ENCODE assay signal across 8 mouse cellular contexts in the genomic region with DNA sequence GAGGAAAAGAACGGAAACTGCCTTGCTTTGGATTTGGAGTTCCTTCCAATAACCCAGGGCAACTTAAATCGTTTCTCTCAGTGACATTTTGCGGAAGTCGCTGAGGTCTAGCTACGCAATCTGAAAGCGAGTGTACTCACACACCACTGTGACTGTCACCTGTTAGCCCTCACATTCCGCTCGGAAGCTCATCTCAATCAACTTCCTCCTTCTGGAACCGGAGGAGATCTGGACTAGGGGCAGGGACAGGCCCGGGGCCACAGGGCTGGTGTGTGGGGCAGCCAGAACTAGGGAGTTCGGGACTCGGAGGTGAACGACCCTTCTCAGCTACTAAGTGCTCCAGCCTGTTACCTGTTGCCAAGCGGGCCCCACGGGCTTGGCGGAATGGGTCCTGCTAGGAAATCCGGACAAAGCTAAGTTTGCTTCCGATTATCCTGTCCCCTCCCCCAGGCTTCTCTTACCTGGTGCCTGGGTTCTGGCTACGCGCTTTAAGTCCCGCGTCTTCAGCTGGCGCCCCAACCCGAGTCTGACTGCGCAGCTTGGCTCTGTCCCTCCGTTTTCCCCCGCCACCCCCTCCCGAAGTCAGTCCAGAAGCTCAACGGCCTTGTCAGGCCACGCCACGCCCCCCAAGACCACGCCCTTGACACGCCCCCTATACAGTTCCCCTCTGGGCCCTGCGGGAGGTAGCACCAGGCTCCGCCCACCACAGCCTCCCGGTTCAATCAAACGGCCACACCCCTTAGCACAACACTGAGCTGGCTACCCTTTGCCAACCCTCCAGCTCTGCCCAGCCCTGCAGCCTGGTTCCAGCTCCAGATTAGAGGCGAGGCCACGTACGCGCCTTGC. TPM values are rescaled to one million over a fixed set of nuclear protein-coding genes. Genes with fewer than 3 reads are reported as not detected.
DNase-seq lines count a peak whose midpoint lies in the region; ATAC-seq and TF ChIP-seq lines count a peak whose summit lies in the region.

No protein-coding gene starts in this region.

- peak; percentile 97 for ATAC-seq in lung, embryonic 15.5 days (ENCODE audit: borderline replicate concordance, extremely low read depth, low FRiP score, low TSS enrichment)

- H3K9me3 ChIP-seq in lung, embryonic 15.5 days: no peaks in the 10 kb centered on the region

- H3K9ac ChIP-seq in lung, embryonic 15.5 days: peak overlapping the region; percentile 58

- no peak for TF ChIP-seq CTCF in olfactory bulb, adult 2 months (IDR thresholded peaks at IDR 0.05; ENCODE audit: insufficient read depth, low read depth, low read length)

- DNase-seq in MN1 (ENCODE audit: low spot score): peak; percentile 92
- DNase-seq in cerebellum, adult 8-10 months: peak; percentile 42
- peak; percentile 88 for DNase-seq in forelimb bud, embryonic 11.5 days (ENCODE audit: low read depth, low spot score)
- peak; percentile 97 for DNase-seq in heart, postnatal 4 days
- DNase-seq in layer of hippocampus, adult 8-10 months (ENCODE audit: low spot score in 2 of 2): peak; percentile 78 to 88
- DNase-seq in thymus, adult 18-20 months: peak; percentile 96 to 97

- H3K36me3 ChIP-seq in lung, embryonic 15.5 days: no peaks in the 10 kb centered on the region

- peak overlapping the region; percentile 58 for H3K4me3 ChIP-seq in lung, embryonic 15.5 days
- peak overlapping the region; percentile 29 for H3K4me3 ChIP-seq in olfactory bulb, adult 2 months (ENCODE audit: insufficient read depth, low read depth, low read length)

- H3K27me3 ChIP-seq in lung, embryonic 15.5 days: no peaks in the 10 kb centered on the region

- H3K27ac ChIP-seq in lung, embryonic 15.5 days: peak overlapping the region; percentile 96
- H3K27ac ChIP-seq in olfactory bulb, adult 2 months (ENCODE audit: insufficient read depth, low read depth, low read length): no peak overlapping the region

- TF ChIP-seq POLR2A in olfactory bulb, adult 2 months (IDR thresholded peaks at IDR 0.05; ENCODE audit: insufficient read depth, low read depth, low read length): no peak

- peaks cover 48% of the 10 kb centered on the region for H3K4me1 ChIP-seq in lung, embryonic 15.5 days
- peaks cover 12% of the 10 kb centered on the region for H3K4me1 ChIP-seq in olfactory bulb, adult 2 months (ENCODE audit: control insufficient read depth, insufficient read depth, low read length)

- WGBS in lung, embryonic 15.5 days: 2% methylated on average over 41 of the region's 41 CpGs
- 8% methylated on average over 41 of the region's 41 CpGs for WGBS in olfactory bulb, adult 2 months

- peak overlapping the region; percentile 95 for H3K4me2 ChIP-seq in lung, embryonic 15.5 days

RNA-seq across cellular contexts. Expression of a gene that starts 0.8 kb away (rescaled TPM):
- total RNA-seq in heart, postnatal 4 days (2021): 10 to 100 TPM; 18.4 to 19.7 TPM
- total RNA-seq in layer of hippocampus, adult 8-10 months (2022): 10 to 100 TPM; 21.7 to 42.4 (median 29.3) TPM
- 50.3 and 59.2 TPM in 2 replicates for polyA plus RNA-seq in lung, embryonic 15.5 days (2015; fragmentation: Nextera tagmentation; extraction: Ambion mirVana)
- not detected in 2 replicates for polyA plus RNA-seq in olfactory bulb, adult 2 months (2012; ENCODE audit: insufficient read depth, insufficient read length, low replicate concordance, missing spikeins)

Comparison
In these comparisons a context has a peak if more than half of its experiments do, and no peak if none do; other contexts are left out.
1. DNase-seq: peak in every context shown above with its lines; median percentile 97 in heart, postnatal 4 days; 96 in thymus, adult 18-20 months; 92 in MN1; 88 in forelimb bud, embryonic 11.5 days; 83 in layer of hippocampus, adult 8-10 months; 42 in cerebellum, adult 8-10 months.